Mouse (Mus musculus) kidney, adult 2 months (tissue): ENCODE results near the gene Rgs16.
"Not testable (repeated sequence)": the region's sequence is repeated elsewhere in the genome, so short reads cannot be mapped to it uniquely, and the experiment has no call there.

ENCODE experiments used
- CTCF ChIP-seq: fragments of 200-500 bp; conservative IDR thresholded peaks from 2 replicates; pipeline ENCODE4 v1.5.1; 2011; ENCODE audit warnings: low read depth, mild to moderate bottlenecking, control low read depth, low read length, moderate library complexity, mixed read lengths; ENCODE audit not compliant: insufficient read depth, insufficient read length
- POLR2A ChIP-seq: fragments of 200-500 bp; IDR thresholded peaks from one replicate; pipeline ENCODE4 v1.6.1; 2011; ENCODE audit warnings: low read depth, low read length, control low read depth

DNA sequence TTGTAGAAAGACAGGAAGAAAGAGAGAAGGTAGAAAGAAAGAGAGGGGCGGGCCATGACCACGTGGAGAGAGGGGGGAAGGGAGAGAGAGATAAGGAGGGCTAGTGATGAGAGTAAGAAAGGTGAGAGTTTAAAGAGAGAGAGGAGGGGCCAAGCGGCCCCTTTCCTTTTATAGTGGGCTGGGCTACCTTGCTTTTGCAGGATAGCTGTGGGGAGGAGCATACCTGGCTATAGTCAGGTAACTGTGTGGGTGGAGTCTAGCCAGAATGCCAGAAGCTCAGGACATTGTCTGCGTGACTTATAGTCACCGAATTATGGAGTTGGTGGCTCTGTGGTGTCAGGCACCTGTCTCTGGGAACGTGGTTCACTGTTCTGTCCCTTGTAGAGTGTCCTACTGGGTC is 29.4 kb downstream of the Rgs16 start:
- not testable (repeated sequence) for TF ChIP-seq CTCF, POLR2A
